Comparison of ENCODE assay signal across 8 mouse cellular contexts in genomic region chr17:28769121-28769874, GRCm38 (mm10). TPM values are rescaled to one million over a fixed set of nuclear protein-coding genes. Genes with fewer than 3 reads are reported as not detected.
DNase-seq lines count a peak whose midpoint lies in the region; ATAC-seq lines count a peak whose summit lies in the region.

Mapk13 (plus strand) TSS chr17:28769297.

- peak; percentile 11 for DNase-seq in ovary, postnatal 36 days (ENCODE audit: low spot score)
- no peak for DNase-seq in ovary, adult 18-20 months (ENCODE audit: low spot score)
- peak; percentile 27 for DNase-seq in retina, embryonic 14.5 days (ENCODE audit: low spot score)
- no peak for DNase-seq in cerebellum, postnatal 14 days
- no peak for DNase-seq in left cerebral cortex, postnatal 14 days (ENCODE audit: low spot score in 2 of 2)

- H3K4me1 ChIP-seq in forebrain, embryonic 12.5 days, result peaks cover 16% of the 10 kb centered on the region
- H3K4me1 ChIP-seq in intestine, embryonic 16.5 days (ENCODE audit: control insufficient read depth, insufficient read depth, low read length), result peaks cover 18% of the 10 kb centered on the region
- peaks cover 17% of the 10 kb centered on the region for H3K4me1 ChIP-seq in lung, embryonic 15.5 days

- 2% methylated on average over 57 of the region's 58 CpGs for WGBS in forebrain, embryonic 12.5 days
- WGBS in intestine, embryonic 16.5 days, result 1% methylated on average over 52 of the region's 58 CpGs
- under 1% methylated on average over 53 of the region's 58 CpGs for WGBS in lung, embryonic 15.5 days

- peaks cover 53% of the 10 kb centered on the region for H3K27me3 ChIP-seq in forebrain, embryonic 12.5 days
- no peaks in the 10 kb centered on the region for H3K27me3 ChIP-seq in intestine, embryonic 16.5 days (replicated peaks; ENCODE audit: control insufficient read depth, insufficient read depth, low read length)
- H3K27me3 ChIP-seq in lung, embryonic 15.5 days, result peaks cover 19% of the 10 kb centered on the region

- ATAC-seq in forebrain, embryonic 12.5 days (ENCODE audit: low FRiP score), result no peak
- ATAC-seq in intestine, embryonic 16.5 days, result peak; percentile 67
- 0 out of 2 replicates have a peak, but pooled peaks have one; percentile 9 for ATAC-seq in lung, embryonic 15.5 days (ENCODE audit: borderline replicate concordance, extremely low read depth, low FRiP score, low TSS enrichment)

- H3K27ac ChIP-seq in forebrain, embryonic 12.5 days, result no peak within 1 kb of the TSS
- H3K27ac ChIP-seq in intestine, embryonic 16.5 days (ENCODE audit: low read length), result peak within 1 kb of the TSS; percentile 86
- peak within 1 kb of the TSS; percentile 55 for H3K27ac ChIP-seq in lung, embryonic 15.5 days

- no peaks in the 10 kb centered on the region for H3K36me3 ChIP-seq in forebrain, embryonic 12.5 days (replicated peaks)
- H3K36me3 ChIP-seq in intestine, embryonic 16.5 days (ENCODE audit: control insufficient read depth, insufficient read depth, low read length), result 0 out of 2 replicates have a peak, but pooled peaks cover 5% of the 10 kb centered on the region
- H3K36me3 ChIP-seq in lung, embryonic 15.5 days, result no peaks in the 10 kb centered on the region

- peak within 1 kb of the TSS; percentile 42 for H3K4me3 ChIP-seq in forebrain, embryonic 12.5 days (replicated peaks)
- peak within 1 kb of the TSS; percentile 73 for H3K4me3 ChIP-seq in intestine, embryonic 16.5 days (ENCODE audit: low read length)
- peak within 1 kb of the TSS; percentile 56 for H3K4me3 ChIP-seq in lung, embryonic 15.5 days

- intact Hi-C loops in left cerebral cortex, postnatal 14 days (cut with DNase I), result no loop called here

- H3K9me3 ChIP-seq in forebrain, embryonic 12.5 days, result no peaks in the 10 kb centered on the region
- no peaks in the 10 kb centered on the region for H3K9me3 ChIP-seq in intestine, embryonic 16.5 days (ENCODE audit: control insufficient read depth, low read length)
- H3K9me3 ChIP-seq in lung, embryonic 15.5 days, result no peaks in the 10 kb centered on the region

- peak within 1 kb of the TSS; percentile 38 for H3K9ac ChIP-seq in forebrain, embryonic 12.5 days
- peak within 1 kb of the TSS; percentile 90 for H3K9ac ChIP-seq in intestine, embryonic 16.5 days (ENCODE audit: low read depth, low read length)
- peak within 1 kb of the TSS; percentile 49 for H3K9ac ChIP-seq in lung, embryonic 15.5 days

- peak within 1 kb of the TSS; percentile 73 for H3K4me2 ChIP-seq in forebrain, embryonic 12.5 days
- peak within 1 kb of the TSS; percentile 88 for H3K4me2 ChIP-seq in intestine, embryonic 16.5 days (ENCODE audit: low read depth, low read length)
- peak within 1 kb of the TSS; percentile 80 for H3K4me2 ChIP-seq in lung, embryonic 15.5 days

RNA-seq across cellular contexts. Expression of gene Mapk13, which starts in this region (rescaled TPM):
- 2.5 and 5.3 TPM in 2 replicates for polyA plus RNA-seq in forebrain, embryonic 12.5 days (2016; fragmentation: Nextera tagmentation; extraction: Ambion mirVana)
- 259 and 260 TPM in 2 replicates for polyA plus RNA-seq in intestine, embryonic 16.5 days (2015; fragmentation: Nextera tagmentation; extraction: Ambion mirVana)
- 75.2 and 76.2 TPM in 2 replicates for polyA plus RNA-seq in lung, embryonic 15.5 days (2015; fragmentation: Nextera tagmentation; extraction: Ambion mirVana)
- total RNA-seq in left cerebral cortex, postnatal 14 days (2021), result 1 to 10 TPM; 1.0 to 1.6 TPM

Comparison
In these comparisons a context has a peak if more than half of its experiments do, and no peak if none do; other contexts are left out.
1. RNA of gene Mapk13 (polyA plus RNA-seq): 259 to 260 TPM in intestine, embryonic 16.5 days and 75.2 to 76.2 TPM in lung, embryonic 15.5 days; 2.5 to 5.3 TPM in forebrain, embryonic 12.5 days; every median in the first group is over 10 times any median in the second.
2. DNase-seq: peak in ovary, postnatal 36 days (single experiment) and retina, embryonic 14.5 days (single experiment); none in ovary, adult 18-20 months (single experiment), cerebellum, postnatal 14 days (0 of 2) and left cerebral cortex, postnatal 14 days (0 of 2).
3. H3K9ac ChIP-seq: peak in every context shown above with its lines; median percentile 90 in intestine, embryonic 16.5 days; 49 in lung, embryonic 15.5 days; 38 in forebrain, embryonic 12.5 days.
4. Peak in every context shown above with its lines, with median percentiles within 50 percentile points of each other: H3K4me2 ChIP-seq and H3K4me3 ChIP-seq.